Mouse (Mus musculus) intestine, postnatal 0 days (tissue): ENCODE results near the gene Fars2. TPM values are rescaled to one million over a fixed set of nuclear protein-coding genes. Genes with fewer than 3 reads are reported as not detected.

Experiments
- ATAC-seq: fragments of 200-750 bp; cut with Nextera tagmentation; 2 replicates; pipeline ENCODE4 v1.8.0; 2017; ENCODE audit warnings: mild to moderate bottlenecking, moderate TSS enrichment, moderate library complexity
- H3K27ac ChIP-seq: fragments of 300-500 bp; sonication (generic); 2 replicates; pipeline ENCODE4 v1.5.1; 2014; ENCODE audit warnings: mild to moderate bottlenecking, low read depth, low read length, moderate library complexity
- H3K27me3 ChIP-seq: fragments of 300-500 bp; sonication (generic); replicated peaks from 2 replicates; pipeline ENCODE4 v1.6.1; 2014; ENCODE audit warnings: low read length, mixed read lengths; ENCODE audit not compliant: control insufficient read depth, insufficient read depth
- H3K36me3 ChIP-seq: fragments of 300-500 bp; sonication (generic); 2 replicates; pipeline ENCODE4 v1.6.1; 2014; ENCODE audit warnings: mild to moderate bottlenecking, moderate library complexity; ENCODE audit not compliant: control insufficient read depth, insufficient read depth
- H3K4me1 ChIP-seq: fragments of 300-500 bp; sonication (generic); replicated peaks from 2 replicates; pipeline ENCODE4 v1.6.1; 2014; ENCODE audit warnings: antibody characterized with exemption, low read length, mixed read lengths; ENCODE audit not compliant: control insufficient read depth, insufficient read depth
- H3K4me2 ChIP-seq: fragments of 300-500 bp; sonication (generic); replicated peaks from 2 replicates; pipeline ENCODE4 v1.6.1; 2014; ENCODE audit warnings: low read depth, mild to moderate bottlenecking, moderate library complexity
- H3K4me3 ChIP-seq: fragments of 300-500 bp; sonication (generic); 2 replicates; pipeline ENCODE4 v1.5.1; 2014; ENCODE audit warnings: low read depth, low read length
- H3K9ac ChIP-seq: fragments of 300-500 bp; sonication (generic); 2 replicates; pipeline ENCODE4 v1.6.1; 2014; ENCODE audit warnings: mild to moderate bottlenecking, low read depth, low read length
- H3K9me3 ChIP-seq: fragments of 300-500 bp; sonication (generic); 2 replicates; pipeline ENCODE4 v1.6.1; 2016; ENCODE audit warnings: mixed run types; ENCODE audit not compliant: control insufficient read depth
- CTCF ChIP-seq: sonication (generic); IDR thresholded peaks from 2 replicates; pipeline ENCODE4 v1.5.1; 2016; ENCODE audit warnings: low read depth, mild to moderate bottlenecking, control low read depth, antibody characterized with exemption, moderate library complexity
- WGBS: fragments of 180-500 bp; shearing (Covaris S2); extraction: QIAGEN DNeasy Blood & Tissue Kit; methylation state at CpG from one replicate; pipeline ENCODE4 v1.1.7; 2014; 5-methylcytosine and 5-hydroxymethylcytosine counted together
- polyA plus RNA-seq: library from polyadenylated mRNA; unstranded; fragments of >200 nt; fragmentation: Nextera tagmentation; extraction: Ambion mirVana; gene quantifications from 2 replicates; pipeline ENCODE4 v1.2.1, GENCODE M21; 2015

The Fars2 gene
- polyA plus RNA-seq, 1 experiment from 2014 or later: 29.8 TPM

DNA sequence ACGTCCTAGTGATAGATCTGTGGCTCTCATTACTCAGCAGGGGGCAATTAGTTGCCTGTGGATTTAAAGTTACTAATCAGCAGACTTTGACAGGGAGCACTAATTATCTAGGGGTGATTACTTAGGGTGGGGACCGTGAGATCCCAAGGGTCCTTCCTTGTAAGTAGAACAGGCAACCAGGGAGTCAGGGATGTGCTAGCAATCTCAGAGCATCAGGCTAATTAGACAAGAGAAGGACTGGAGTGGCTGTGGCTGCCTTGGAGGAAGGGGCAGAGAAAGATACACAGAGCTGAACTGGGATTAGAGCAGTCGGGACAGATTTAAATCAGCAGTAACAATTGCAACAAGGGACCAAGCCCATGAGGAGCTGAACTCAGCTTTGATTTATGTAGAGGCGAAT, 471.9 kb downstream of the Fars2 start:
- Histone ChIP-seq H3K27ac (no peak overlapping the region), H3K4me1 (no peaks in the 10 kb centered on the region), H3K36me3 (no peaks in the 10 kb centered on the region), H3K27me3 (0 out of 2 replicates have a peak, but pooled peaks cover 4% of the 10 kb centered on the region), H3K9ac (no peak overlapping the region), H3K9me3 (no peaks in the 10 kb centered on the region), H3K4me3 (no peak overlapping the region), H3K4me2 (no peak overlapping the region)
- ATAC-seq: no peak
- 44% methylated on average over 4 of the region's 4 CpGs for WGBS
- no peak for TF ChIP-seq CTCF

GRCm38 (mm10) chr13:36592291-36592690, 475.1 kb downstream of the Fars2 start:
- Histone ChIP-seq H3K27ac (no peak overlapping the region), H3K27me3 (no peaks in the 10 kb centered on the region), H3K9ac (no peak overlapping the region), H3K4me1 (no peaks in the 10 kb centered on the region), H3K4me3 (no peak overlapping the region), H3K36me3 (no peaks in the 10 kb centered on the region), H3K9me3 (no peaks in the 10 kb centered on the region), H3K4me2 (no peak overlapping the region)
- 63% methylated on average over 2 of the region's 2 CpGs for WGBS
- no peak for ATAC-seq
- TF ChIP-seq CTCF: no peak

- H3K36me3 ChIP-seq: no peaks in the 10 kb centered on the region
Observed at GRCm38 (mm10) chr13:36606717-36607116, 489.5 kb downstream of the Fars2 start.

GRCm38 (mm10) chr13:36607871-36608270, 490.7 kb downstream of the Fars2 start:
- Histone ChIP-seq H3K9ac (no peak overlapping the region), H3K4me1 (no peaks in the 10 kb centered on the region), H3K4me2 (no peak overlapping the region), H3K27me3 (no peaks in the 10 kb centered on the region), H3K4me3 (no peak overlapping the region), H3K36me3 (no peaks in the 10 kb centered on the region), H3K9me3 (no peaks in the 10 kb centered on the region), H3K27ac (no peak overlapping the region)
- TF ChIP-seq CTCF: no peak
- WGBS: 86% methylated on average over 4 of the region's 4 CpGs
- no peak for ATAC-seq

More at GRCm38 (mm10) chr13:36606717-36607116, 489.5 kb downstream of the Fars2 start:
- no peak for TF ChIP-seq CTCF
- H3K4me3 ChIP-seq: no peak overlapping the region
- ATAC-seq: no peak
- H3K4me2 ChIP-seq: no peak overlapping the region
- no peak overlapping the region for H3K9ac ChIP-seq
- H3K9me3 ChIP-seq: no peaks in the 10 kb centered on the region
- no peaks in the 10 kb centered on the region for H3K4me1 ChIP-seq
- no peaks in the 10 kb centered on the region for H3K27me3 ChIP-seq
- H3K27ac ChIP-seq: no peak overlapping the region
- 84% methylated on average over 5 of the region's 5 CpGs for WGBS

DNA sequence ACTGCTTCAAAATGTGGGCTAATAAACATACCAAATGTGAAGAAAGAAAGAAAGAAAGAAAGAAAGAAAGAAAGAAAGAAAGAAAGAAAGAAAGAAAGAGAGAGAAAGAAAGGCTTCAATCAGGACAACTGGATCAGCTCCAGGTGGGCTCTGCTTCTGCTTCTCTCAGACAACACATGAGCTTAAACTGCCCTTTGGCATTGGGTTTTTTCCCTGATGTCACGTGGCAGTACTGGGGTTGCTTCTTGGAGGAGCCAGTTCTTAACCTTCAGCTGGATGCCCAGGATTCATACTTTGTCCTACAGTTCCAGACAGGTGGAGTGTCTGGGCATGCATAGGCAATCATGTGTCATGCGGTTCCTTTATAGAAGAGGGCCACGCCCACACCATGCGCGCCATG, 493.2 kb downstream of the Fars2 start:
- Histone ChIP-seq H3K27ac (no peak overlapping the region), H3K4me2 (no peak overlapping the region), H3K4me3 (no peak overlapping the region), H3K36me3 (no peaks in the 10 kb centered on the region), H3K9ac (no peak overlapping the region), H3K9me3 (no peaks in the 10 kb centered on the region), H3K4me1 (no peaks in the 10 kb centered on the region), H3K27me3 (no peaks in the 10 kb centered on the region)
- no peak for TF ChIP-seq CTCF
- ATAC-seq: no peak
- WGBS: 80% methylated on average over 5 of the region's 5 CpGs

GRCm38 (mm10) chr13:36612785-36613750, 495.9 kb downstream of the Fars2 start:
- H3K27ac ChIP-seq: no peak overlapping the region
- no peaks in the 10 kb centered on the region for H3K4me1 ChIP-seq
- H3K9ac ChIP-seq: no peak overlapping the region
- H3K4me2 ChIP-seq: no peak overlapping the region
- ATAC-seq: no peak
- no peaks in the 10 kb centered on the region for H3K27me3 ChIP-seq
- H3K36me3 ChIP-seq: no peaks in the 10 kb centered on the region
- H3K9me3 ChIP-seq: no peaks in the 10 kb centered on the region
- WGBS: 68% methylated on average over 23 of the region's 23 CpGs
- TF ChIP-seq CTCF: no peak
- H3K4me3 ChIP-seq: no peak overlapping the region
